Mouse (Mus musculus) retina, postnatal 1 day (tissue): Measurements from ENCODE around the gene Hpse.

Experiments
- DNase-seq: peaks from one replicate; pipeline ENCODE4 v3.0.0-alpha.2; 2012

The Hpse gene

GRCm38 (mm10) chr5:100636794-100637544 is 82.5 kb downstream of the Hpse start:
- DNase-seq: no peak

DNA sequence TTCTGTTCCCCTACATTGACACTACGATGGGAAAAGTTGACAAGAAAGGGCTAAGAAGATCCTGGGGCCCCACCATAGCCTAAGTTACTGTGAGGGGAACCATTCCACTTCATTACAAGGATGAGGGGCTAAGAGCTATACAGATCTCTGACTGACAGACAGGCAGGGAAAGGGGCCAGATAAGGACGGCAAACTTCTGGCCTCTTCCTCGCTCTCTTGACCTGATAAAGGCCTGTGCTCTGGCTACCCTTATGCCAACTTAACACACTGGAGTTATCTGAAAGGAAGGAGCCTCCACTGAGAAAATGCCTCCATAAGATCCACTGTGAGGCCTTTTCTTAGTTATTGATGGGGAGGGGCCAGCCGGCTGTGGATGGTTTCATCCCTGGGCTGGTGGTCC is 83.6 kb downstream of the Hpse start:
- no peak for DNase-seq

- DNase-seq: peak; percentile 6
Observed at GRCm38 (mm10) chr5:100634885-100635478, 84.5 kb downstream of the Hpse start.

DNA sequence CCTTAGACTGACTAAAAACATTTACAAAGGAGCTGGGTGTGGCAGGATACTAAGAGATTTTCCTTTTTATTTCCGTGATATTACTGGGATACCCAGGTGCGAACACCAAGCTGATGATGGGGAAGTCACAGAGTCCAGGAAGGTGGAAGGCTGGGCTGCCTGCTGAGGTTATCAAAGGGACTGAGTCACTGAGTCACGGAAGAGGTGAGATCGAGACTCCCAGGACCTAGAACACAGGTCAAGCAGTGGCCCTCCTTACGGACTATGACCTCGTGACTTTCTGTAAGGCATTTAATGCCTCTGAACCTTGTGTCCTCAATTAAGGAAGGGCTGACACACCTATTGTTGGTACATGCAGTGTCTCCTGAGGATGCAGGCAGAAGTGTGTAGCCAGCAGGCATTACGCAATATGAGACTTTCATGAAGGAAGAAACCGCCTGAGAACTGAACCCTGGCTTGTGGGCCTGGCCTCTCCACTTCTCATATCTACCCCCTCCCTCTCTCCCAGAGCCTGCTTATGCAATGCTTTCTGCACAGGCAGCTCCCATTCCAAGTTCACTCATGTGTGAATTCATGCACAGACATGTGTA is 86.9 kb downstream of the Hpse start:
- no peak for DNase-seq
